Mouse (Mus musculus) kidney, adult 2 months (tissue): ENCODE data around the gene Serinc1.

Experiments
- CTCF ChIP-seq: fragments of 200-500 bp; conservative IDR thresholded peaks from 2 replicates; pipeline ENCODE4 v1.5.1; 2011; ENCODE audit warnings: low read depth, mild to moderate bottlenecking, control low read depth, low read length, moderate library complexity, mixed read lengths; ENCODE audit not compliant: insufficient read depth, insufficient read length
- POLR2A ChIP-seq: fragments of 200-500 bp; IDR thresholded peaks from one replicate; pipeline ENCODE4 v1.6.1; 2011; ENCODE audit warnings: low read depth, low read length, control low read depth

GRCm38 (mm10) chr10:57477121-57477843, 55.0 kb downstream of the Serinc1 start:
- TF ChIP-seq POLR2A (no peak), CTCF (no peak)
